Mouse (Mus musculus) G1E (cell line): ENCODE measurements around the gene Hspa1b.

ENCODE experiments used
- CTCF ChIP-seq: IDR thresholded peaks from 2 replicates; pipeline ENCODE4 v1.5.1; 2012; ENCODE audit warnings: low read depth, low read length, inconsistent platforms, mixed read lengths
- GATA1 ChIP-seq: IDR thresholded peaks from 2 replicates; pipeline ENCODE4 v1.6.1; 2012; ENCODE audit warnings: borderline replicate concordance, low read length, inconsistent platforms, mixed read lengths
- GATA2 ChIP-seq: IDR thresholded peaks from 2 replicates; pipeline ENCODE4 v1.6.1; 2012; ENCODE audit warnings: low read depth, low read length, inconsistent platforms, borderline replicate concordance

DNA sequence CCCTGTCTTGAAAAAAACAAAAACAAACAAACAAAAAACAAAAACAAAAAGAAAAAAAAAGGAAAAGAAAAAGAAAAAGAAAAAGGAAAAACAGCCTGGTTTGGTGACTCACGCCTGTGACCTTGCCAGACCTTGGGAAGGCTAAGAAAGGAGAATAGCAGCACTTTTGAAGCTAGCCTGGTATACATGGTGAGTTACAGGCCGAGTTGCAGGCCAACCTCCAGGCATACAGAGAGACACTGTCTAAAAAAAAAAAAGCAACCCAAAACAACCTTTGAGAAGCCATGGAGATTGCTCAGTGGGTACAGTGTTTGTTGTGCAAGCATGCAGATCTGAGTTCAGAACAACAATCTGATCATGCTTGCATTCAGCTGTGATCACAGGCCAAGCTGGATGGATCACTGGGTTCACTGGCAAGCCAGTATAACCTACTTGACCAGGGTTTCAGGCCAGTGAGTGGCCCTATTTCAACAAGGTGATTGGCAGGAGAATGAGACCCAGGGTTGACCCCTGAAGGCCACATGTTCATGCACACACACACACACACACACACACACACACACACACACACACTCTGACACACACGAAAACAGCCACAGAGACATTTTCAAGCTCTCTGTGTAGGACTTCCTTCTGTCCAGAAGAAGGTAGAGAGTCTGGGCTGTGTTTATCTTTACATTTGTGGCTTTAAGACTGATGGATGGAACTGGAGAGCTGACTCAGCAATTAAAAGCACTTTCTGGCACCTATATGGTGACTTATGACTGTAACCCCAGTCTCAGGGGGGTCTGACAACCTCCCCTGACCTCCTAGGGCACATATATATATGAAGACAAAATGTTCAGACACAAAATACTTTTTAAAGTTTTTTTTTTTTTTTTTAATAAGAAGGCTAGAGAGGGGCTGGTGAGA, 16.8 kb upstream of the Hspa1b start:
- TF ChIP-seq GATA2, result no peak
- TF ChIP-seq CTCF, result no peak
- no peak for TF ChIP-seq GATA1
